Mouse (Mus musculus): Measurements from ENCODE around the gene Il17rc.

GRCm38 (mm10) chr6:113530932-113531839 lies 60.0 kb downstream of the Il17rc start, which contains the start of the genes Emc3 and Fancd2:
- peak; percentile 6 for TF ChIP-seq CTCF (IDR thresholded peaks at IDR 0.05)
- no peak for TF ChIP-seq EP300 (IDR thresholded peaks at IDR 0.05)

All from lung, postnatal 0 days (tissue).